Mouse (Mus musculus): Measurements from ENCODE around the gene Ptprm.

Gene Ptprm

GRCm38 (mm10) chr17:66768689-66769275, 585.5 kb downstream of the Ptprm start:
- no peak for DNase-seq (ENCODE audit: low spot score)

- no peak for DNase-seq (ENCODE audit: low spot score)
Measured at GRCm38 (mm10) chr17:66766166-66766565, 588.1 kb downstream of the Ptprm start.

- no peak for DNase-seq (ENCODE audit: low spot score)
Measured at GRCm38 (mm10) chr17:66764435-66764834, 589.8 kb downstream of the Ptprm start.

GRCm38 (mm10) chr17:66762716-66763115, 591.5 kb downstream of the Ptprm start:
- DNase-seq (ENCODE audit: low spot score): no peak

GRCm38 (mm10) chr17:66761326-66762296, 592.6 kb downstream of the Ptprm start:
- no peak for DNase-seq (ENCODE audit: low spot score)

- no peak for DNase-seq (ENCODE audit: low spot score)
Measured at GRCm38 (mm10) chr17:66757025-66757511, 597.2 kb downstream of the Ptprm start.

- DNase-seq (ENCODE audit: low spot score): no peak
Measured at GRCm38 (mm10) chr17:66756500-66756899, 597.8 kb downstream of the Ptprm start.

- no peak for DNase-seq (ENCODE audit: low spot score)
Measured at GRCm38 (mm10) chr17:66755191-66755654, 599.0 kb downstream of the Ptprm start.

GRCm38 (mm10) chr17:66754208-66754865, 599.9 kb downstream of the Ptprm start:
- DNase-seq (ENCODE audit: low spot score): no peak

GRCm38 (mm10) chr17:66751746-66752145, 602.5 kb downstream of the Ptprm start:
- DNase-seq (ENCODE audit: low spot score): no peak

- DNase-seq (ENCODE audit: low spot score): no peak
Measured at GRCm38 (mm10) chr17:66750481-66751206, 603.6 kb downstream of the Ptprm start.

- DNase-seq (ENCODE audit: low spot score): no peak
Measured at GRCm38 (mm10) chr17:66749976-66750375, 604.3 kb downstream of the Ptprm start.

- no peak for DNase-seq (ENCODE audit: low spot score)
Measured at GRCm38 (mm10) chr17:66746506-66746905, 607.8 kb downstream of the Ptprm start.

GRCm38 (mm10) chr17:66743321-66743720, 610.9 kb downstream of the Ptprm start:
- no peak for DNase-seq (ENCODE audit: low spot score)

GRCm38 (mm10) chr17:66738779-66739345, 615.4 kb downstream of the Ptprm start:
- no peak for DNase-seq (ENCODE audit: low spot score)

GRCm38 (mm10) chr17:66738331-66738730, 615.9 kb downstream of the Ptprm start:
- DNase-seq (ENCODE audit: low spot score): no peak

- no peak for DNase-seq (ENCODE audit: low spot score)
Measured at GRCm38 (mm10) chr17:66736450-66736849, 617.8 kb downstream of the Ptprm start.

GRCm38 (mm10) chr17:66733541-66733940, 620.7 kb downstream of the Ptprm start:
- no peak for DNase-seq (ENCODE audit: low spot score)

- no peak for DNase-seq (ENCODE audit: low spot score)
Measured at GRCm38 (mm10) chr17:66729979-66730378, 624.3 kb downstream of the Ptprm start.

GRCm38 (mm10) chr17:66720992-66721351, 633.3 kb downstream of the Ptprm start:
- no peak for DNase-seq (ENCODE audit: low spot score)

- no peak for DNase-seq (ENCODE audit: low spot score)
Measured at GRCm38 (mm10) chr17:66720200-66720991, 633.9 kb downstream of the Ptprm start.
